Mouse (Mus musculus) kidney, postnatal 10 days (tissue): ENCODE measurements around the gene Ryr3.
"Not testable (repeated sequence)": the region's sequence is repeated elsewhere in the genome, so short reads cannot be mapped to it uniquely, and the experiment has no call there.

Experiments
- DNase-seq: peaks from one replicate; pipeline ENCODE4 v3.0.0; 2021; ENCODE audit warnings: mixed read lengths

Ryr3 gene

GRCm38 (mm10) chr2:113095184-113095583, 121.7 kb downstream of the Ryr3 start:
- DNase-seq = no peak

GRCm38 (mm10) chr2:113094088-113094487, 122.8 kb downstream of the Ryr3 start:
- no peak for DNase-seq

GRCm38 (mm10) chr2:113092756-113093155, 124.1 kb downstream of the Ryr3 start:
- DNase-seq = no peak

GRCm38 (mm10) chr2:113091316-113091715, 125.6 kb downstream of the Ryr3 start:
- not testable (repeated sequence) for DNase-seq

- no peak for DNase-seq
Measured at GRCm38 (mm10) chr2:113076396-113076795, 140.5 kb downstream of the Ryr3 start.

- DNase-seq = no peak
Measured at GRCm38 (mm10) chr2:113059367-113059766, 157.5 kb downstream of the Ryr3 start.

- no peak for DNase-seq
Measured at GRCm38 (mm10) chr2:113058914-113059313, 158.0 kb downstream of the Ryr3 start.

- no peak for DNase-seq
Measured at GRCm38 (mm10) chr2:113058116-113058515, 158.8 kb downstream of the Ryr3 start.

GRCm38 (mm10) chr2:113055591-113055990, 161.3 kb downstream of the Ryr3 start:
- no peak for DNase-seq

GRCm38 (mm10) chr2:113049831-113050230, 167.1 kb downstream of the Ryr3 start:
- DNase-seq = no peak

- DNase-seq = no peak
Measured at GRCm38 (mm10) chr2:113036550-113036949, 180.3 kb downstream of the Ryr3 start.

GRCm38 (mm10) chr2:113030689-113031088, 186.2 kb downstream of the Ryr3 start:
- no peak for DNase-seq

GRCm38 (mm10) chr2:113019896-113020295, 197.0 kb downstream of the Ryr3 start:
- DNase-seq = no peak

GRCm38 (mm10) chr2:113018278-113018677, 198.6 kb downstream of the Ryr3 start:
- no peak for DNase-seq

GRCm38 (mm10) chr2:113016236-113016635, 200.7 kb downstream of the Ryr3 start:
- DNase-seq = no peak

GRCm38 (mm10) chr2:113008961-113009740, 207.7 kb downstream of the Ryr3 start:
- DNase-seq = no peak

- no peak for DNase-seq
Measured at GRCm38 (mm10) chr2:112998498-112998897, 218.4 kb downstream of the Ryr3 start.

GRCm38 (mm10) chr2:112982908-112983510, 233.9 kb downstream of the Ryr3 start:
- DNase-seq = no peak

GRCm38 (mm10) chr2:112966807-112967625, 249.9 kb downstream of the Ryr3 start:
- DNase-seq = no peak

GRCm38 (mm10) chr2:112948931-112949330, 268.0 kb downstream of the Ryr3 start:
- no peak for DNase-seq

- no peak for DNase-seq
Measured at GRCm38 (mm10) chr2:112931776-112932175, 285.1 kb downstream of the Ryr3 start.

- no peak for DNase-seq
Measured at GRCm38 (mm10) chr2:112913796-112914195, 303.1 kb downstream of the Ryr3 start.

- no peak for DNase-seq
Measured at GRCm38 (mm10) chr2:112912611-112913010, 304.3 kb downstream of the Ryr3 start.

- no peak for DNase-seq
Measured at GRCm38 (mm10) chr2:112910579-112910978, 306.3 kb downstream of the Ryr3 start.
